Mouse (Mus musculus): ENCODE data around the gene Ppp1r12c. TPM values are rescaled to one million over a fixed set of nuclear protein-coding genes. Genes with fewer than 3 reads are reported as not detected.
"Not testable (repeated sequence)": the region's sequence is repeated elsewhere in the genome, so short reads cannot be mapped to it uniquely, and the experiment has no call there.

The Ppp1r12c gene
- 42.8 and 51.7 TPM in 2 replicates for polyA plus RNA-seq (2012; rRNA removed)

DNA sequence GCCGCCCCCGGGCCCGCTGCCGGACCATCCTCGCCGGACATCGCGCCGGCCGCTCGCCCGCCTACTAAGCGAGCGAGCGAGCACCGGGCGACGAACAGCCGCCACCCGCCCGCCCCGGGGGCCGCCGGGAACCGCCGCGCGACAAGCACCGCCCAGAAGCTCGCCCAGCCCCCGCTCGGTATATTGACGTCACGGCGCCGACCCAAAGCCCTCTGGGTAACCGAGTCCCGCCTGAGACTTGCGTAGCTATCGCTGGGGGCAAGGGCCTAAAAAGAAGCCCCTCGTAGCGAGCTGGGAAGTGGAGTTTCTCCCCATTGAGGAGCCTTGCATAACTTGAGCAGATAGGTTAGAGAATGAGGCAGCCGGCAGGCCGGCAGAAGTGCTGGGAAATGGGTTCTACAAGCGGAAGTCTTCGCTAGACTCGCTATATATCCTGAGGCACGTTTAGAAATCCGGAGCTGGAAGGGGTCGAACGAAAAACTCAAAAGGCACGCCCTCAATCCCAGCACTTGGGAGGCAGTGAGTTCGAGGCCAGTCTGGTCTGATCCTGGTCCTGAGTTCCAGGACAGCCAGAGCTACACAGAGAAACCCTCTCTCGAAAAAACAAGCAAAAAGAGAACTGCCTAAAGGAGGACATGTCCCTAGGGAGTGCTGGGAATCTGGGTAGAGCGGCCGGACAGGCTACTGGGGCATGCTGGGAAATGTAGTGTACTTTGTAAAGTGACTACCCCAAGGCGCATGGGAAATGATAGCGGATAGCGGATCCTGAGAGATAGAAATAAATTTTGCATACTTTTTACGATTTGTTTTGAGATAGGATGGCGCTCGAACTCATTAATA, at the start of gene Ppp1r12c:
Ppp1r12c (minus strand) TSS at position 123 of the 840 bp plus-strand sequence.
- peak; percentile 69 for DNase-seq (ENCODE audit: low read depth, low spot score)
- WGBS: under 1% methylated on average over 62 of the region's 62 CpGs

DNA sequence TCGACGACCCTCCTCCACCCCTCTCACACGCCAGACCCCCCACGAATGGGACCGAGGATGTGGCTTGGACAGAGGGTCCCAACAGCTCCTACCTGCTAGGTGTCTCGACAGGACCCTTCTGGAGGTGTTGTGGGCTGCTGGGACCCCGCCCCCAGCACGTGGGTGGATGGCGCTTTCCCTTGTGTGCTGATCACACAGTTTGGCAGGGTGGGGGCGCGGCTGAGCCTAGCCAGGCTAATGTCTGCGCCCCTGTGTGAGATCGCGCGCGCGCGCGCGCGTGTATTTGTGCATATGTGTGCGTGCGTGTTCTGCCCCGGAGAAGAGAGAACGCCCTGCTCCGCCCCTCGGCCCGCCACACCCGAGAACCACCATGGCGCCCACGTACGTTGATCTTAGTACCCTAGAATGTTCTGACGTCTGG, 45.8 kb upstream of the Ppp1r12c start, which contains the start of gene Syt5:
Syt5 (minus strand) TSS at position 321 of the 421 bp plus-strand sequence.
- DNase-seq (ENCODE audit: low read depth, low spot score): no peak
- WGBS: 6% methylated on average over 33 of the region's 33 CpGs

- DNase-seq (ENCODE audit: low read depth, low spot score): no peak
Measured at GRCm38 (mm10) chr7:4546591-4547131, 45.2 kb upstream of the Ppp1r12c start.

DNA sequence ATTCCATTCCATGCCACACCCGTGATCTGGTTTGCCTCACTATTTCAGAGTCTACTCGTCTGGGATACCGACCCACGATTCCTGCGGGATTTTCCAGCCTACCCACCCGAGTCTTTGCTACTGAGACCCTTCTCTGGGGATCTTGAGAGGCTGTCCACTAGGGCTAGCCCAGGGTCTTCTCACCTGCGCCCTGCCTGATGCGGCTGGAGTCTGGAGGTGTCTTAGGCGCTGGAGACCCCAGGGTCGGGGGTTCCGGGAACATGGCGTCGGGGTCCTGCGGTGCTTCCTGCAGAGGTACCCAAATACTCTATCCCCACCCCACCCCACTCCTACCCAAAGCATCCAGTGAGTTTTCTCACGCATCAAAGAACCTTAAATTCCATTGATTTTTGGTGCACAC, 44.6 kb upstream of the Ppp1r12c start:
- DNase-seq (ENCODE audit: low read depth, low spot score): no peak
- WGBS: 73% methylated on average over 15 of the region's 15 CpGs

More at GRCm38 (mm10) chr7:4546591-4547131, 45.2 kb upstream of the Ppp1r12c start:
- WGBS: 3% methylated on average over 26 of the region's 26 CpGs

DNA sequence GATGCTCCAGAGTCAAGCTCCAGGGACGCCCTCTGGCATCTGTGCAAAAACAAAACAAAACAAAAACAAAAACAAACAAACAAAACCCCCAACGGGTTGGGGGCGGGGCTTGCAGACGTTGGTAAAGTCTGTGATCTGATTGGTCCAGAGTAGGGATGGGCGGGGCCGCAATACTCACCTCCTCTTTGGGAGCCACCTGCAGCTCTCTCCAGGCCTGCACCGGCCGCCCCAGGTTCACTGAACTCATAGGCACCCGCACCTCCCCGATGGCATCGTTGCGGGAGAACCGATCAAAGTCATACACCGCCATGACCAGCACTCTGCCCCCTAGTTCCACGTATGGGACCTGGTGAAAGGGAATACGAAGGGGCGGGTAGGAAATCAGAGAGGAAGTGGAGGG, 40.5 kb upstream of the Ppp1r12c start:
- WGBS: 45% methylated on average over 17 of the region's 17 CpGs
- no peak for DNase-seq (ENCODE audit: low read depth, low spot score)

DNA sequence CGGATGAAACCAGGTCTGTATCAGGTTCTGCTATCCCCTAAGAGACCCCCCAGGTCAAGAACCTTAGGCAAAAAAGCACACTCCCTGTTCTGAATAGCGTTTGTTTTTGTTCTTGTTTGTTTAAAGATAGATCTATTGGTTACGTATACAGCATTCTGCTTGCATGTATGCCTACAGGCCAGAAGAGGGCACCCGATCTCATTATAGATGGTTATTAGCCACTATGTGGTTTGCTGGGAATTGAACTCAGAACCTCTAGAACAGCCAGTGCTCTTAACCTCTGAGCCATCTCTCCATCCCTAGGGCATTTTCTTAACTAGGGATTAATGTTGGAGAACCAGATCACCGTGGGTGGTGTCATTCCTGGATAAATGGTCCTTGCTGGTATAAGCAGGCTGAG, 39.9 kb upstream of the Ppp1r12c start:
- no peak for DNase-seq (ENCODE audit: low read depth, low spot score)
- WGBS: 56% methylated on average over 5 of the region's 5 CpGs

GRCm38 (mm10) chr7:4539019-4539418, 37.5 kb upstream of the Ppp1r12c start:
- 79% methylated on average over 2 of the region's 2 CpGs for WGBS
- DNase-seq (ENCODE audit: low read depth, low spot score): no peak

DNA sequence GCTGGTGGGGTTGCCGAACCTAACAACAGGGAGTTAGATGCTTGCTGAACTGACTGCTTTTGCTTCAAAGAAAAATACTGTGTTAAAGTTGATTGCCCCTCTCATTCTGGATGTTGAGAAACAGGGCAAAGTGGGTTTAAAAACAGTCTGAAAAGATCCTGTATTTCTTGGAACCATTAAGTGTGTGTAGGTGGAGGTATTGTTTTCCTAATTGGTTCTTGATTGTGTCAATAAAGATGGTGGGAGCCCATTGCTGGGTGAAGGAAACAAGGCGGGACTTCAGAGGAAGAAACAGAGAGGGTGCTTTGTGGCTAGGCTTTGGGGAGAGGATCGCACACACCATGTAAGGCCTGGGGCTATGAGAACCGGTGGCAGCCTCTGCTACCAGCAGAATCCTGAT, 35.7 kb upstream of the Ppp1r12c start:
- no peak for DNase-seq (ENCODE audit: low read depth, low spot score)
- WGBS: 45% methylated on average over 4 of the region's 4 CpGs

GRCm38 (mm10) chr7:4536369-4536768, 34.9 kb upstream of the Ppp1r12c start:
- no peak for DNase-seq (ENCODE audit: low read depth, low spot score)
- WGBS: 89% methylated on average over 4 of the region's 4 CpGs

DNA sequence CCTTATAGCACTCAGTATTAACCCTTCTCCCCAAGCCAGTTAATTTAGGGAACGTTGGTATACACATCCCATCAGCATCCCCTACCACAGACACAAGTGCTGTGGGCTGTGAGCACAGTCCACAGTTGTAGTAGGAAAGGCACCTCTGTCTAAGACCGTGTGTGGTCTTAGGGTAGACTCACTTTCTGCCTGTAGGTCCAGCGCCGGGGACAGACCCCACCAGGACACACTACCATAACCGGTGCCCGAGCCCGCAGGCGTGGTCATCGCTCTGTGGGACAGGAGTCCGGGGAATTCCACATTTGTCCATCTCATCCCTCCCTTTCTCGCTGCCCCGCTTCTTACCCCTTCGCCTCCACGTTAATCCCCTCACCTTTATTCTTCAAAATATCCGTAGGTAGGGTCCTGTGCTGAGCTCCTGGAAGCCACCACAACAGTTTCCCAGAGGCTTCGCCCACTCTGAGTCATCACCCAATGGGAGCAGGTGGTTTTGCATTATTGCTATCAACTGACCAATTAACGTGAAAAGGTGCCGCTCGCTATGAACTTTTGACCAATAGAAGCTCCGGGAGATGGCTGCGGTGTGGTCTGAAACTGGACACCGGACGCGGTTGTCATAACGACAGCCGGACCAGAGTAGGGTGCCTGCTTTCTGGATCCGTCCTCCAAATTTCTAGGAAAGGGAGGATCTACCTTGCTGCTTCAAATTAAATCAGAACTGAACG, 30.7 kb upstream of the Ppp1r12c start, which contains the start of gene Dnaaf3:
Dnaaf3 (minus strand) TSS at position 449 of the 725 bp plus-strand sequence.
- DNase-seq (ENCODE audit: low read depth, low spot score): peak; percentile 50
- 3% methylated on average over 28 of the region's 28 CpGs for WGBS

- not testable (repeated sequence) for DNase-seq (ENCODE audit: low read depth, low spot score)
- WGBS: 42% methylated on average over 8 of the region's 8 CpGs
Measured at GRCm38 (mm10) chr7:4530166-4530565, 28.7 kb upstream of the Ppp1r12c start.

DNA sequence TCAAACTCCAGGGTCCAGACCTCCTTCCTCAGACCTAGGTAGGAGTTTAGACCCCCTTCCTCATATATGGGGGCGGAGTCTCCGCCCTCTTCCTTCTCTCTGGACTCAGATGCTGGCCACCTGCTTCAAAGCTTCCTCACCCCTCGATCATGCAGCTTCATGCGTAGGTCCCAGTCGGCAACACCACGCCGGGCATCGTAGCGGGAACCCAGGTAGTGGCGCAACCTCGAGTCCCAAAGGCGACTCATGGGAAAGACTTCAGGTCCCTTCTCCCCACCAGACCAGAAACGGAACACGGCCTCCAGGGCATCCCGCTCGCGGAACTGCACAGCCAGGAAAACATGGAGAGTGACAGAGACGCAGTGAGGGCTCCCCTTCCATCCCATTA, 25.8 kb upstream of the Ppp1r12c start:
- no peak for DNase-seq (ENCODE audit: low read depth, low spot score)
- 76% methylated on average over 18 of the region's 18 CpGs for WGBS

DNA sequence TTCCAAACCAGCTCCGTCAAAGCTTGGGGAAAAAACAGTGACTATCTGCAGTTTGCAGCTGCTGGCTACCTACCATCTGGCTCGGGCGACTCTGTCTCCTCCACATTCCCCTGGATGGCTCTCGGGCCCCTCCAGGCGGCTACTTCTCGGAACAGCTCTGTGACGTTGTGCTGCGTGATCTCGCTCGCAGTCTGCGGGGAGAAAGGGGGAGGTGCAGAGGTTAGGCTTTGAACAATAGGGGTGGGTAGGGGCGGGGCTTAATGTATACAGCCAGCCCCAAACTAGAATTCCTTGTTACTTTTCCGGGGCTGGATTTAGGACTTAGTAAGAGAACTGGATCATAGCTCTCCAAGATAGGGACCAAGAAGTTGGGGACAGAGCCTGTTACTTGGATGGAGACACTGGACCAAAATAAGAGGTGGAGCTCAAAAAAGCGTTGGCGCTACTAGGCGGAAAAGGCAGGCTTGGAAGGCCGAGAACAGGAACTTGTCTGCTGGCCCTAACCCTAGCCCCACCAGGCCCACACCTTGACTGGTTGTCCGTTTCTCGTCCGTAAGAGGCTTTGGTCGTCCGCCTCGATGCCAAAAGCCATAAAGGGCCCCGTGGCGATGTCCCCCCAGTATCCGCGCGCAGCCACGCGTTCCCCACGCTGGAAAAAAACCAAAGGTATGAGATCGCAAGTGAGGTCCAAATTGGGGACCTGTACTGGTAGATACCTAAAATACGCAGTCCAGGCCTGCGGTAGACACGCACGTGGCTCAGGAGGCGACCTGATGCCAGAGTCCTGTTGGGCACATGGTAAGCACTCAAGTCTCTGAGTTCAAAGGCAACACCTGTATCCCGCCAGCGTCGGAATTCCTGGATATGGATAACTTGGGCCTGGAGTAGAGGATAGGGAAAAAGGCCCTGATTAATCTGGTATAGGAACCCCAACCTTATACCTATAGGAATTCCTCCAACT, 25.1 kb upstream of the Ppp1r12c start:
- 29% methylated on average over 40 of the region's 40 CpGs for WGBS
- peak; percentile 54 for DNase-seq (ENCODE audit: low read depth, low spot score)

DNA sequence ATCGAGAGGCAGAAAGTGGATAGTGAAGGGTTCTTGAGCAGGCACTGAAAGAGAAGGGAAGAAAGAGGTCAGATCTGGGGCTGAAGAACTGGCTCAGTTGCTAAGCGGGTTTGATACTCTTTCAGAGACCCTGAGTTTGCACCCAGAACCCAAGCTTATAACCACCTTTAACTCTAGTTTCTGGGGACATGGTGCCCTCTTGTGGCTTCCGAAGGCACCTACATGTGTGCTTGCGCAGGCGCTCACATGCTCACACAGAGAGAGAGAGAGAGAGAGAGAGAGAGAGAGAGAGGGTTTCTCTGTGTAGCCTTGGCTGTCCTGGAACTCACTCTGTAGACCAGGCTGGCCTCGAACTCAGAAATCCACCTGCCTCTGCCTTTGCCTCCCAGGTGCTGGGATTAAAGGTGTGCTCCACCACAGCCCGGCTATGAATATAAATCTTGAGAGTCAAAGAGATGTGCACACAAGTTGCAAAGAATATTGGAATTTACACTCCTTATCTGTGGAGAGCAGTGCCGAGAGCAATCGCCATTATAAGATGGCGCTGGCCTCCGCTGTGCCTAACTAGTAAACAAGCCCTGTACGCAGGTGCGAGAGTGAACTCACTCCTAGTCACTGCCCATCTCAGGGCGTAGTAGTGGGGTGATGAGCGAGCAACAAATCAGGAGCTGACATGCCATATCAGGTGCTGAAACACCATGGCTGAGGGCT, 22.9 kb upstream of the Ppp1r12c start, which contains the start of gene Tnni3:
Tnni3 (minus strand) TSS at position 18 of the 711 bp plus-strand sequence.
- not testable (repeated sequence) for DNase-seq (ENCODE audit: low read depth, low spot score)
- 64% methylated on average over 15 of the region's 15 CpGs for WGBS

GRCm38 (mm10) chr7:4523205-4524130, 22.0 kb upstream of the Ppp1r12c start:
- no peak for DNase-seq (ENCODE audit: low read depth, low spot score)
- WGBS: 87% methylated on average over 33 of the region's 33 CpGs

GRCm38 (mm10) chr7:4522292-4522691, 20.8 kb upstream of the Ppp1r12c start:
- WGBS: 72% methylated on average over 6 of the region's 6 CpGs
- no peak for DNase-seq (ENCODE audit: low read depth, low spot score)

DNA sequence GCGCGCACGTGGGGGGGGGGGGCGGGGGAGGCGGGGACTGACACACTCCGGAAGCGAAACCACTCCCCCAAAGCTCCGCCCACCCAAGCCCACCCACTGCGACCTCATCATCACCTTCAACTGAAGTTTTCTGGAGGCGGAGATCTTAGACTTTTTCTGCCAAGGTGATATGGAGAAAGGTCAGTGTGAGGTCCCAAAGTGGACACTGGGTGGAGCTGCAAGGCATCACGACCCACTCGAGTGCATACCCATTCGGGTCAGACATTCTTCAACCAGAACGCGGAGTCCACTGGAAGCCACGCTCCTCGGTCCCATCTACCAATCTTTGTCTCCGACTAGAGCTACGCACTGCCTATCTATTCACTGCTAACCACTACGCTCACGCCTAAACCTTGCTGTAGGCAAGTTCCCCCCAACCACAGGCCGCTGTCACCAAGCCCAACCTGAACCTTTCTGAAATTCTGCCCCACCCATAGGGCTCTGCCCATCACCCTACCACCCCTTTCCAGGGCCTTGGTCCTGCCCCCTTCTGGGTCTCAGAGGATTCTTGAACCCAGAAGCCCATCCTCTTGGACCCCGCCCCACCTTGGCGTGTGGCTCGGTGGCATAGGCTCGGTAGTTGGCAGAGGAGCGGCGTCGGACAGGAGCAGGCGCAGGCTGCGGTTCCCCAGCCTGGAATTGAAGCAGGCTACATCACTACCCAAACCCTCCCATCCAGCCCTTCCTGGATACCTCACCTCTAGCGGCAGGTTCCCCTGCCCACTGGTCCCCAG, 19.9 kb upstream of the Ppp1r12c start:
- WGBS: 32% methylated on average over 32 of the region's 32 CpGs
- DNase-seq (ENCODE audit: low read depth, low spot score): no peak

Data from large intestine, adult 2 months (tissue).